Mouse (Mus musculus): ENCODE measurements around the gene Hdac5. TPM values are rescaled to one million over a fixed set of nuclear protein-coding genes. Genes with fewer than 3 reads are reported as not detected.

Gene Hdac5
- total and polyA plus RNA-seq, 3 experiments, result 24.4 to 42.8 (median 30.7) TPM

- TF ChIP-seq GATA2 (IDR thresholded peaks at IDR 0.05; ENCODE audit: borderline replicate concordance, low read depth, low read length) (no peak), GATA1 (IDR thresholded peaks at IDR 0.05; ENCODE audit: borderline replicate concordance, low read length) (no peak), CTCF (IDR thresholded peaks at IDR 0.05; ENCODE audit: low read depth, low read length) (no peak), TAL1 (conservative IDR thresholded peaks at IDR 0.05; ENCODE audit: low read depth, low read length) (no peak), POLR2AphosphoS5 (IDR thresholded peaks at IDR 0.05; ENCODE audit: insufficient replicate concordance, low read depth, low read length) (no peak)
- Histone ChIP-seq H3K36me3 (replicated peaks) (peaks cover 28% of the 10 kb centered on the region), H3K9me3 (replicated peaks) (no peaks in the 10 kb centered on the region), H3K27me3 (ENCODE audit: insufficient read depth, low read length) (no peaks in the 10 kb centered on the region), H3K4me1 (ENCODE audit: insufficient read depth, low read depth, low read length) (peaks cover 41% of the 10 kb centered on the region), H3K4me3 (ENCODE audit: low read depth, low read length) (peak overlapping the region; percentile 74; the same call in 1 of the 2 replicates)
- no peak for DNase-seq (ENCODE audit: low spot score)
- ATAC-seq (ENCODE audit: extremely low read depth, insufficient number of reproducible peaks, low FRiP score, poor library complexity, severe bottlenecking), result no peak
These were observed 41.0 kb downstream of the Hdac5 start for GRCm38 (mm10) chr11:102188980-102189379.

DNA sequence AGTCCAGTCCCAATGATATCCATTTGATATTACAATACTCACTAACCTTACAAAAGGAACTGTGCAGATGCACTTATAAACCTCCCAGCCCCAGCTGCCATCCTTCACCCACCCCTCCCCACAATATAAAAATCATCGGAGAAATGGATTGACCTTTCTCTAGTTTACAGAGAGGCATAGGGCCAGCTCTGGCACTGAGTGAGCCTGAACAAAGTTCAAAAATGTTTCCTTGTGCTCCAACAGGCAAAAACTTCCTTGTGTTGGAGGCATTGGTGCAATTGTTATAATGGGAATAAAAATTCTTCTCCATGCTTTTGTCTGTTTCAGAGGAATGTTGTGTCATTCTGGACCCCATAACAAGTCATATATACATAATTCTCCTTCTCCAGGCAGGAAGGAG is 43.7 kb downstream of the Hdac5 start:
- DNase-seq (ENCODE audit: low spot score), result no peak
- H3K9me3 ChIP-seq (replicated peaks), result no peaks in the 10 kb centered on the region
- TF ChIP-seq TAL1 (conservative IDR thresholded peaks at IDR 0.05; ENCODE audit: low read depth, low read length) (no peak), GATA2 (IDR thresholded peaks at IDR 0.05; ENCODE audit: borderline replicate concordance, low read depth, low read length) (no peak), CTCF (IDR thresholded peaks at IDR 0.05; ENCODE audit: low read depth, low read length) (no peak), POLR2AphosphoS5 (IDR thresholded peaks at IDR 0.05; ENCODE audit: insufficient replicate concordance, low read depth, low read length) (no peak), GATA1 (IDR thresholded peaks at IDR 0.05; ENCODE audit: borderline replicate concordance, low read length) (no peak)
- ATAC-seq (ENCODE audit: extremely low read depth, insufficient number of reproducible peaks, low FRiP score, poor library complexity, severe bottlenecking), result no peak
- H3K4me1 ChIP-seq (ENCODE audit: insufficient read depth, low read depth, low read length), result peaks cover 53% of the 10 kb centered on the region
- H3K4me3 ChIP-seq (ENCODE audit: low read depth, low read length), result no peak overlapping the region
- no peaks in the 10 kb centered on the region for H3K27me3 ChIP-seq (ENCODE audit: insufficient read depth, low read length)
- H3K36me3 ChIP-seq (replicated peaks), result peaks cover 25% of the 10 kb centered on the region

- peaks cover 51% of the 10 kb centered on the region for H3K4me1 ChIP-seq (ENCODE audit: insufficient read depth, low read depth, low read length)
- no peaks in the 10 kb centered on the region for H3K27me3 ChIP-seq (ENCODE audit: insufficient read depth, low read length)
- H3K36me3 ChIP-seq (replicated peaks), result peaks cover 27% of the 10 kb centered on the region
- peak overlapping the region; percentile 86; the same call in 1 of the 2 replicates for H3K4me3 ChIP-seq (ENCODE audit: low read depth, low read length)
- no peaks in the 10 kb centered on the region for H3K9me3 ChIP-seq (replicated peaks)
- ATAC-seq (ENCODE audit: extremely low read depth, insufficient number of reproducible peaks, low FRiP score, poor library complexity, severe bottlenecking) (no peak), DNase-seq (ENCODE audit: low spot score) (no peak)
- no peak for TF ChIP-seq CTCF (IDR thresholded peaks at IDR 0.05; ENCODE audit: low read depth, low read length)
- no peak for TF ChIP-seq GATA1 (IDR thresholded peaks at IDR 0.05; ENCODE audit: borderline replicate concordance, low read length)
- no peak for TF ChIP-seq POLR2AphosphoS5 (IDR thresholded peaks at IDR 0.05; ENCODE audit: insufficient replicate concordance, low read depth, low read length)
- TF ChIP-seq TAL1 (conservative IDR thresholded peaks at IDR 0.05; ENCODE audit: low read depth, low read length), result no peak
- no peak for TF ChIP-seq GATA2 (IDR thresholded peaks at IDR 0.05; ENCODE audit: borderline replicate concordance, low read depth, low read length)
These were observed 44.3 kb downstream of the Hdac5 start for GRCm38 (mm10) chr11:102185677-102186076.

DNA sequence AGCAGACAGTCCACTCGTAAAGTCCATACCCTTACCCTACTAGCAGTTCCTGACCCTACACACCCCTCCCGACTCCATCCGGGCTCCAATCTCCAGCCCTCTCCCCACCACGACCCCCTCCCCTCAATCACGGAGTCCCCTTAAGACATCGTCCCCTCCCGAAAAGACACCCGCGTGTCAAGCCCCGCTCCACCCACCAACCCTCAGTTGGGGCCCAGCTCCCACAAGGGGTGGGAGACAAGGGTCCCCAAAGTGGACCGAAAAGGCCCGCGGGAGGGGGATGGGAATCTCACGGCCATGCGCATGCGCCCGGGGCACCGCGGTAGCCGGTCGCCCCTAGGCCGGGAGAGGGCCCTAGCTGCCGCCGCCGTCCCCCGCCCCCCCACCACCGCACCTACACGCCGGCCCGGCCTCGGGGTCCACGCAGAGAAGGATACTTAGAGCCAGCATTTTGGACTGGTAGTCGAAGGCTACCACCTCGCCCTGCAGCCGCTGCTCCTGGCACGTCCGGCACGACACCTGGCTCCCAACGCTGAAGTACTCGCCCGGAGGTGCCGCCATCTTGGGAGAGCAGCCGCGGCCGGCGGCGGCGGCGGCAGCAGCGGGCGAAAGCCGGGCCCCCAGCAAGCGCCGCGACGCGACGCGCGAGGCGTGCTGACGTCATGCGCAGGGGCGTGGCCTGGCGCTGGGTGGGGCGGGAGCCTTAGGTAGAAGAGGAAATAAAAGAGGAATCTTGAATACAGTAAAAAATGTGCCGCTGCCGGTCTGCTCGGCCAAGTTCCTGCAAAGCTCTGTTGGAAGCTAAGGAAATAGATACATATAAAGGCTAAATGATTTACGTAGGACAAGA is 45.1 kb downstream of the Hdac5 start, which contains the start of gene Lsm12:
TSS of gene Lsm12 (minus strand) at position 651 of the 850 bp plus-strand sequence.
- ATAC-seq (ENCODE audit: extremely low read depth, insufficient number of reproducible peaks, low FRiP score, poor library complexity, severe bottlenecking), result peak; percentile 55
- DNase-seq (ENCODE audit: low spot score), result peak; percentile 90
- Histone ChIP-seq H3K4me1 (ENCODE audit: insufficient read depth, low read depth, low read length) (peaks cover 43% of the 10 kb centered on the region), H3K36me3 (replicated peaks) (peaks cover 35% of the 10 kb centered on the region), H3K27me3 (ENCODE audit: insufficient read depth, low read length) (no peaks in the 10 kb centered on the region), H3K4me3 (ENCODE audit: low read depth, low read length) (peak within 1 kb of the TSS; percentile 86), H3K9me3 (replicated peaks) (no peaks in the 10 kb centered on the region)
- TF ChIP-seq TAL1 (conservative IDR thresholded peaks at IDR 0.05; ENCODE audit: low read depth, low read length), result no peak
- no peak for TF ChIP-seq GATA1 (IDR thresholded peaks at IDR 0.05; ENCODE audit: borderline replicate concordance, low read length)
- no peak for TF ChIP-seq POLR2AphosphoS5 (IDR thresholded peaks at IDR 0.05; ENCODE audit: insufficient replicate concordance, low read depth, low read length)
- TF ChIP-seq CTCF (IDR thresholded peaks at IDR 0.05; ENCODE audit: low read depth, low read length), result no peak
- TF ChIP-seq GATA2 (IDR thresholded peaks at IDR 0.05; ENCODE audit: borderline replicate concordance, low read depth, low read length), result no peak

DNA sequence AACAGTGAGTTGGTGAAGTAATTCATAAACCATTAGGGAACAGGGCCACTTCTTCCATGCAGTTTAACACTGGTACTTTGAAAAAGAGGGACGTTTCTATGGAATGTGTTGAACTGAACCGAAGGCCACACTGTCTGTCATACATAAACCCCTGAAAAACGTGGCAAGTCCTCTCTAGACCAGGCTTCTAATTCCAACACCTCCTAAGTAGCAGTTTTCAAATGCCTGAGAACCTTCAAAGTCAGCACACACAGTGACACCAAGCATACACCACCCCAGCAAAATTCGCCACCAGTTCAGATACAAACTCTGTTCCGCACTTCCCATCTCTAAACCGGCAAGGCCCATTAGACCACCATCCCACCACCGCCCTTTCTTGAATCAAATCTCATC is 45.7 kb downstream of the Hdac5 start:
- H3K4me3 ChIP-seq (ENCODE audit: low read depth, low read length), result peak overlapping the region; percentile 86
- TF ChIP-seq GATA1 (IDR thresholded peaks at IDR 0.05; ENCODE audit: borderline replicate concordance, low read length), result no peak
- TF ChIP-seq POLR2AphosphoS5 (IDR thresholded peaks at IDR 0.05; ENCODE audit: insufficient replicate concordance, low read depth, low read length), result no peak
- no peak for TF ChIP-seq GATA2 (IDR thresholded peaks at IDR 0.05; ENCODE audit: borderline replicate concordance, low read depth, low read length)
- TF ChIP-seq CTCF (IDR thresholded peaks at IDR 0.05; ENCODE audit: low read depth, low read length), result no peak
- TF ChIP-seq TAL1 (conservative IDR thresholded peaks at IDR 0.05; ENCODE audit: low read depth, low read length), result no peak
- no peaks in the 10 kb centered on the region for H3K27me3 ChIP-seq (ENCODE audit: insufficient read depth, low read length)
- H3K36me3 ChIP-seq (replicated peaks), result peaks cover 41% of the 10 kb centered on the region
- H3K4me1 ChIP-seq (ENCODE audit: insufficient read depth, low read depth, low read length), result peaks cover 38% of the 10 kb centered on the region
- no peaks in the 10 kb centered on the region for H3K9me3 ChIP-seq (replicated peaks)
- ATAC-seq (ENCODE audit: extremely low read depth, insufficient number of reproducible peaks, low FRiP score, poor library complexity, severe bottlenecking) (no peak), DNase-seq (ENCODE audit: low spot score) (no peak)

GRCm38 (mm10) chr11:102179836-102180235 is 50.1 kb downstream of the Hdac5 start:
- ATAC-seq (ENCODE audit: extremely low read depth, insufficient number of reproducible peaks, low FRiP score, poor library complexity, severe bottlenecking) (no peak), DNase-seq (ENCODE audit: low spot score) (no peak)
- Histone ChIP-seq H3K9me3 (replicated peaks) (no peaks in the 10 kb centered on the region), H3K27me3 (ENCODE audit: insufficient read depth, low read length) (no peaks in the 10 kb centered on the region), H3K4me3 (ENCODE audit: low read depth, low read length) (no peak overlapping the region), H3K36me3 (replicated peaks) (peaks cover 79% of the 10 kb centered on the region), H3K4me1 (ENCODE audit: insufficient read depth, low read depth, low read length) (peaks cover 22% of the 10 kb centered on the region)
- TF ChIP-seq CTCF (IDR thresholded peaks at IDR 0.05; ENCODE audit: low read depth, low read length) (no peak), POLR2AphosphoS5 (IDR thresholded peaks at IDR 0.05; ENCODE audit: insufficient replicate concordance, low read depth, low read length) (no peak), GATA2 (IDR thresholded peaks at IDR 0.05; ENCODE audit: borderline replicate concordance, low read depth, low read length) (no peak), TAL1 (conservative IDR thresholded peaks at IDR 0.05; ENCODE audit: low read depth, low read length) (no peak), GATA1 (IDR thresholded peaks at IDR 0.05; ENCODE audit: borderline replicate concordance, low read length) (no peak)

Measured in G1E (cell line).